In genomic region chr7:100984452-100985395, GRCm38 (mm10) we compare ENCODE assay signal across 8 mouse cellular contexts. TPM values are rescaled to one million over a fixed set of nuclear protein-coding genes. Genes with fewer than 3 reads are reported as not detected.
DNase-seq lines count a peak whose midpoint lies in the region; ATAC-seq and TF ChIP-seq lines count a peak whose summit lies in the region.

No protein-coding gene starts in this region.

- peak overlapping the region; percentile 5 for H3K4me2 ChIP-seq in embryonic facial prominence, embryonic 11.5 days (ENCODE audit: low read depth, low read length)
- H3K4me2 ChIP-seq in kidney, embryonic 14.5 days (replicated peaks; ENCODE audit: low read depth, low read length): peak overlapping the region; percentile 25; the same call in 1 of the 2 replicates

- H3K27me3 ChIP-seq in heart, adult 2 months (ENCODE audit: control insufficient read depth, insufficient read depth, low read length): no peaks in the 10 kb centered on the region
- H3K27me3 ChIP-seq in embryonic facial prominence, embryonic 11.5 days (ENCODE audit: control insufficient read depth, insufficient read depth, low read length): no peaks in the 10 kb centered on the region
- H3K27me3 ChIP-seq in kidney, embryonic 14.5 days (ENCODE audit: control insufficient read depth, insufficient read depth, low read length): no peaks in the 10 kb centered on the region

- no peak overlapping the region for H3K9ac ChIP-seq in heart, adult 2 months (ENCODE audit: low read depth, low read length)
- H3K9ac ChIP-seq in embryonic facial prominence, embryonic 11.5 days (replicated peaks; ENCODE audit: low read length): no peak overlapping the region
- no peak overlapping the region for H3K9ac ChIP-seq in kidney, embryonic 14.5 days (ENCODE audit: low read depth, low read length)

- no peak overlapping the region for H3K4me3 ChIP-seq in heart, adult 2 months
- H3K4me3 ChIP-seq in embryonic facial prominence, embryonic 11.5 days (ENCODE audit: low read depth, low read length): no peak overlapping the region
- H3K4me3 ChIP-seq in kidney, embryonic 14.5 days (ENCODE audit: low read length): no peak overlapping the region

- H3K27ac ChIP-seq in heart, adult 2 months: no peak overlapping the region
- no peak overlapping the region for H3K27ac ChIP-seq in embryonic facial prominence, embryonic 11.5 days (replicated peaks; ENCODE audit: low read depth, low read length)
- H3K27ac ChIP-seq in kidney, embryonic 14.5 days (ENCODE audit: low read depth, low read length): peak overlapping the region; percentile 10; the same call in 1 of the 2 replicates

- H3K79me2 ChIP-seq in heart, adult 2 months (replicated peaks; ENCODE audit: control insufficient read depth, insufficient read depth, low read length): no peaks in the 10 kb centered on the region

- no peaks in the 10 kb centered on the region for H3K9me3 ChIP-seq in embryonic facial prominence, embryonic 11.5 days (replicated peaks; ENCODE audit: control insufficient read depth, low read length)
- no peaks in the 10 kb centered on the region for H3K9me3 ChIP-seq in kidney, embryonic 14.5 days (ENCODE audit: control insufficient read depth, low read length)

- 55% methylated on average over 21 of the region's 21 CpGs for WGBS in heart, adult 2 months
- 40% methylated on average over 21 of the region's 21 CpGs for WGBS in embryonic facial prominence, embryonic 11.5 days
- WGBS in kidney, embryonic 14.5 days: 37% methylated on average over 21 of the region's 21 CpGs

- H3K36me3 ChIP-seq in heart, adult 2 months (ENCODE audit: control insufficient read depth, insufficient read depth, low read length): no peaks in the 10 kb centered on the region
- no peaks in the 10 kb centered on the region for H3K36me3 ChIP-seq in embryonic facial prominence, embryonic 11.5 days (replicated peaks; ENCODE audit: control insufficient read depth, insufficient read depth, low read depth, low read length)
- H3K36me3 ChIP-seq in kidney, embryonic 14.5 days (ENCODE audit: control insufficient read depth, insufficient read depth, low read length): no peaks in the 10 kb centered on the region

- no peak for DNase-seq in heart, adult 2 months
- no peak for DNase-seq in heart, postnatal 10 days
- DNase-seq in embryonic facial prominence, embryonic 11.5 days (ENCODE audit: low spot score): peak; percentile 40
- peak; percentile 57 for DNase-seq in lung, postnatal 14 days
- no peak for DNase-seq in urinary bladder, postnatal 4 days (ENCODE audit: low spot score in 2 of 2)

- TF ChIP-seq CTCF in heart, adult 2 months (IDR thresholded peaks at IDR 0.05): no peak

- no peak for TF ChIP-seq EP300 in heart, adult 2 months (IDR thresholded peaks at IDR 0.05; ENCODE audit: insufficient read depth, low read depth, low read length)

- intact Hi-C loops in heart, adult 2 months (cut with DNase I): loop anchor here (5.0 kb wide), 1 partner anchor 248 kb away; no protein-coding TSS in a partner anchor
- intact Hi-C loops in heart, postnatal 10 days (cut with DNase I): loop anchor here (5.0 kb wide), 4 partner anchors 77 to 318 kb away; partner anchors contain the start of gene Atg16l2

- ATAC-seq in embryonic facial prominence, embryonic 11.5 days (replicated peaks; ENCODE audit: insufficient number of reproducible peaks, low FRiP score, low TSS enrichment, low read depth): peak; percentile 56
- peak; percentile 68 for ATAC-seq in kidney, embryonic 14.5 days (ENCODE audit: low FRiP score, low TSS enrichment)
- no peak for ATAC-seq in megakaryocyte, adult 5-6 weeks (ENCODE audit: poor library complexity, severe bottlenecking)
- ATAC-seq in megakaryocyte-erythroid progenitor cell, adult 5-6 weeks (replicated peaks; ENCODE audit: low FRiP score, low TSS enrichment, poor library complexity, severe bottlenecking): no peak

- 0 out of 2 replicates have a peak, but pooled peaks have one; percentile 16 for TF ChIP-seq POLR2A in heart, adult 2 months (IDR thresholded peaks at IDR 0.05; ENCODE audit: insufficient read depth, low read depth, low read length)

- H3K4me1 ChIP-seq in heart, adult 2 months (ENCODE audit: control insufficient read depth, insufficient read depth, low read length): peaks cover 5% of the 10 kb centered on the region
- peaks cover 5% of the 10 kb centered on the region for H3K4me1 ChIP-seq in embryonic facial prominence, embryonic 11.5 days (ENCODE audit: control insufficient read depth, insufficient read depth, low read length)
- H3K4me1 ChIP-seq in kidney, embryonic 14.5 days (ENCODE audit: control insufficient read depth, insufficient read depth, low read length): peaks cover 10% of the 10 kb centered on the region; the same call in 1 of the 2 replicates

RNA-seq across cellular contexts. Expression of gene P2ry6, which starts 10.3 kb away (rescaled TPM):
- 1 to 10 TPM; 3.6 to 4.2 TPM for total RNA-seq in heart, adult 2 months (2021)
- polyA plus RNA-seq in heart, adult 2 months (2012; rRNA removed): 9.6 and 11.1 TPM in 2 replicates
- total RNA-seq in heart, postnatal 10 days (2021): 1 to 10 TPM; 3.7 to 3.9 TPM
- 1.8 and 1.9 TPM in 2 replicates for polyA plus RNA-seq in embryonic facial prominence, embryonic 11.5 days (2014; fragmentation: Nextera tagmentation; extraction: Ambion mirVana)
- polyA plus RNA-seq in kidney, embryonic 14.5 days (2014; fragmentation: Nextera tagmentation; extraction: Ambion mirVana): 3.6 and 4.4 TPM in 2 replicates
- total RNA-seq in megakaryocyte, adult 5-6 weeks (2015): 32.8 and 34.2 TPM in 2 replicates
- 12.0 and 12.9 TPM in 2 replicates for total RNA-seq in megakaryocyte, adult 5-6 weeks (2017)
- total RNA-seq in megakaryocyte-erythroid progenitor cell, adult 5-6 weeks (2014; fragmentation: Nextera tagmentation): not detected in 2 replicates
- not detected in 2 replicates for total RNA-seq in megakaryocyte-erythroid progenitor cell, adult 5-6 weeks (2017)

RNA-seq across cellular contexts. Expression of gene P2ry2, which starts 27.9 kb away (rescaled TPM):
- total RNA-seq in heart, adult 2 months (2021): 10 to 100 TPM; 22.3 to 32.6 TPM
- 40.4 and 46.8 TPM in 2 replicates for polyA plus RNA-seq in heart, adult 2 months (2012; rRNA removed)
- total RNA-seq in heart, postnatal 10 days (2021): 10 to 100 TPM; 13.5 to 15.8 TPM
- polyA plus RNA-seq in embryonic facial prominence, embryonic 11.5 days (2014; fragmentation: Nextera tagmentation; extraction: Ambion mirVana): 0.31 and 0.46 TPM in 2 replicates
- 0.72 and 0.84 TPM in 2 replicates for polyA plus RNA-seq in kidney, embryonic 14.5 days (2014; fragmentation: Nextera tagmentation; extraction: Ambion mirVana)
- 1.6 and 2.1 TPM in 2 replicates for total RNA-seq in megakaryocyte, adult 5-6 weeks (2015)
- total RNA-seq in megakaryocyte, adult 5-6 weeks (2017): 3.6 and 3.7 TPM in 2 replicates
- 0.64 and 0.70 TPM in 2 replicates for total RNA-seq in megakaryocyte-erythroid progenitor cell, adult 5-6 weeks (2014; fragmentation: Nextera tagmentation)
- 0.28 and 2.2 TPM in 2 replicates for total RNA-seq in megakaryocyte-erythroid progenitor cell, adult 5-6 weeks (2017)

RNA-seq across cellular contexts. Expression of gene Arhgef17, which starts 52.8 kb away (rescaled TPM):
- total RNA-seq in heart, adult 2 months (2021): 10 to 100 TPM; 26.2 to 28.4 TPM
- polyA plus RNA-seq in heart, adult 2 months (2012; rRNA removed): 23.4 and 28.9 TPM in 2 replicates
- total RNA-seq in heart, postnatal 10 days (2021): 10 to 100 TPM; 32.9 to 41.2 TPM
- polyA plus RNA-seq in embryonic facial prominence, embryonic 11.5 days (2014; fragmentation: Nextera tagmentation; extraction: Ambion mirVana): 8.1 and 10.0 TPM in 2 replicates
- 11.6 and 15.5 TPM in 2 replicates for polyA plus RNA-seq in kidney, embryonic 14.5 days (2014; fragmentation: Nextera tagmentation; extraction: Ambion mirVana)
- total RNA-seq in megakaryocyte, adult 5-6 weeks (2015): 0.09 and 0.21 TPM in 2 replicates
- total RNA-seq in megakaryocyte, adult 5-6 weeks (2017): 0.12 TPM in 1 of 2 replicates, not detected in the other
- not detected in 2 replicates for total RNA-seq in megakaryocyte-erythroid progenitor cell, adult 5-6 weeks (2014; fragmentation: Nextera tagmentation)
- total RNA-seq in megakaryocyte-erythroid progenitor cell, adult 5-6 weeks (2017): not detected in 2 replicates

Comparison
In these comparisons a context has a peak if more than half of its experiments do, and no peak if none do; other contexts are left out.
1. DNase-seq: peak in embryonic facial prominence, embryonic 11.5 days (single experiment) and lung, postnatal 14 days (single experiment); none in heart, adult 2 months (0 of 2), heart, postnatal 10 days (0 of 2) and urinary bladder, postnatal 4 days (0 of 2).
2. ATAC-seq: peak in embryonic facial prominence, embryonic 11.5 days (single experiment) and kidney, embryonic 14.5 days (single experiment); none in megakaryocyte, adult 5-6 weeks (single experiment) and megakaryocyte-erythroid progenitor cell, adult 5-6 weeks (single experiment).
3. RNA of gene P2ry6, which starts 10.3 kb away (total RNA-seq): 12.0 to 34.2 TPM in megakaryocyte, adult 5-6 weeks, 3.6 to 4.2 TPM in heart, adult 2 months and 3.7 to 3.9 TPM in heart, postnatal 10 days; not detected in megakaryocyte-erythroid progenitor cell, adult 5-6 weeks; every median in the first group is over 4 times any median in the second.
4. RNA of gene Arhgef17, which starts 52.8 kb away (total RNA-seq): 32.9 to 41.2 TPM in heart, postnatal 10 days and 26.2 to 28.4 TPM in heart, adult 2 months; 0.09 to 0.21 TPM in megakaryocyte, adult 5-6 weeks and not detected in megakaryocyte-erythroid progenitor cell, adult 5-6 weeks; every median in the first group is over 10 times any median in the second.